Mouse (Mus musculus): ENCODE measurements around the gene Plagl1.

- no peak for TF ChIP-seq POLR2A (IDR thresholded peaks at IDR 0.05; ENCODE audit: control insufficient read depth, extremely low read depth, insufficient read depth, low read length, poor library complexity)
- no peak for TF ChIP-seq CTCF (IDR thresholded peaks at IDR 0.05; ENCODE audit: borderline replicate concordance, control insufficient read depth, extremely low read depth, insufficient read depth, low read length, poor library complexity)
These were observed 91.0 kb downstream of the Plagl1 start for GRCm38 (mm10) chr10:13151353-13151752.
